ENCODE assay signal across 34 mouse cellular contexts in genomic region chr17:36253087-36253600, GRCm38 (mm10). TPM values are rescaled to one million over a fixed set of nuclear protein-coding genes. Genes with fewer than 3 reads are reported as not detected.
DNase-seq lines count a peak whose midpoint lies in the region; ATAC-seq and TF ChIP-seq lines count a peak whose summit lies in the region.
"Had no signal": no experiment of that assay in that cellular context is flagged by ENCODE, and none has a peak within 500 bp of the region (broad histone marks: within the 10 kb centered on the region; RNA-seq: fewer than 3 reads in every experiment).

No protein-coding gene starts in this region.

- H3K4me2 ChIP-seq in lung, embryonic 14.5 days = peak overlapping the region; percentile 67; the same call in 1 of the 2 replicates

- H3K27ac ChIP-seq in lung, embryonic 14.5 days (ENCODE audit: low read depth) = peak overlapping the region; percentile 55
- peak overlapping the region; percentile 73 for H3K27ac ChIP-seq in macrophage
- no peak overlapping the region for H3K27ac ChIP-seq in hindbrain, embryonic 10.5 days
- H3K27ac ChIP-seq: embryonic facial prominence, embryonic 12.5 days; hindbrain, postnatal 0 days; limb, embryonic 15.5 days; liver, embryonic 14.5 days; midbrain, embryonic 13.5 days; neural tube, embryonic 12.5 days; stomach, embryonic 15.5 days had no signal

- no peaks in the 10 kb centered on the region for H3K9me3 ChIP-seq in lung, embryonic 14.5 days (ENCODE audit: low read depth, low read length)
- H3K9me3 ChIP-seq in hindbrain, embryonic 10.5 days = no peaks in the 10 kb centered on the region
- H3K9me3 ChIP-seq: embryonic facial prominence, embryonic 12.5 days; heart, embryonic 12.5 days; limb, embryonic 15.5 days; midbrain, embryonic 13.5 days; neural tube, embryonic 12.5 days; stomach, embryonic 15.5 days had no signal

- no peak for ATAC-seq in lung, embryonic 14.5 days (ENCODE audit: insufficient read depth)
- ATAC-seq: midbrain, embryonic 13.5 days had no signal

- no peak overlapping the region for H3K9ac ChIP-seq in lung, embryonic 14.5 days
- H3K9ac ChIP-seq: embryonic facial prominence, embryonic 12.5 days; forebrain, postnatal 0 days; heart, embryonic 12.5 days; limb, embryonic 15.5 days; liver, embryonic 14.5 days; midbrain, embryonic 13.5 days; neural tube, embryonic 12.5 days; stomach, embryonic 15.5 days had no signal

- H3K4me3 ChIP-seq in lung, embryonic 14.5 days (ENCODE audit: low read depth, low read length) = no peak overlapping the region
- H3K4me3 ChIP-seq in lung, adult 2 months (replicated peaks; ENCODE audit: extremely low read depth, low read depth, low read length) = no peak overlapping the region
- H3K4me3 ChIP-seq in macrophage (ENCODE audit: inconsistent target) = no peak overlapping the region
- no peak overlapping the region for H3K4me3 ChIP-seq in hindbrain, embryonic 10.5 days
- H3K4me3 ChIP-seq: embryonic facial prominence, embryonic 12.5 days; limb, embryonic 15.5 days; midbrain, embryonic 13.5 days; neural tube, embryonic 12.5 days had no signal

- 34% methylated on average over 6 of the region's 6 CpGs for WGBS in lung, embryonic 14.5 days
- 23% methylated on average over 6 of the region's 6 CpGs for WGBS in lung, adult 2 months
- WGBS in macrophage (ENCODE audit: missing documents) = 41% methylated on average over 6 of the region's 6 CpGs
- WGBS in hindbrain, embryonic 10.5 days = 68% methylated on average over 6 of the region's 6 CpGs

- no peak for TF ChIP-seq POLR2A in lung, adult 2 months (IDR thresholded peaks at IDR 0.05; ENCODE audit: borderline replicate concordance, extremely low read depth, low read depth, low read length)

- DNase-seq in lung, embryonic 14.5 days = peak; percentile 68
- no peak for DNase-seq in lung, adult 2 months
- DNase-seq in 416B (ENCODE audit: low read depth) = peak; percentile 33
- DNase-seq in CD4-positive helper T cell, adult 2 months (ENCODE audit: low read depth, low spot score) = peak; percentile 15
- DNase-seq in right cerebral cortex, postnatal 36 days (ENCODE audit: low spot score in 2 of 2) = no peak
- no peak for DNase-seq in hindbrain, embryonic 10.5 days (ENCODE audit: low spot score)
- DNase-seq: adrenal gland, adult 2 months; cerebellum, adult 11 months; cerebellum, postnatal 25 days; forebrain, postnatal 0 days; gastrocnemius, postnatal 14 days; heart, adult 18-20 months; heart, postnatal 10 days; kidney, adult 8-10 months; left cerebral cortex, postnatal 4 days; retina, postnatal 1 day; right cerebral cortex, postnatal 25 days; thymus, adult 18-20 months; thymus, postnatal 36 days had no signal

- 0 out of 2 replicates have a peak, but pooled peaks cover 2% of the 10 kb centered on the region for H3K4me1 ChIP-seq in lung, embryonic 14.5 days (ENCODE audit: insufficient read depth)
- H3K4me1 ChIP-seq in lung, adult 2 months (ENCODE audit: control insufficient read depth, insufficient read depth, low read length) = no peaks in the 10 kb centered on the region; the same call in 1 of the 2 replicates
- peaks cover 26% of the 10 kb centered on the region for H3K4me1 ChIP-seq in hindbrain, embryonic 10.5 days (replicated peaks)

- H3K79me2 ChIP-seq in macrophage (ENCODE audit: inconsistent target) = peaks cover 10% of the 10 kb centered on the region; the same call in 1 of the 2 replicates

- H3K27me3 ChIP-seq in lung, embryonic 14.5 days (ENCODE audit: insufficient read depth, low read length) = peaks cover 13% of the 10 kb centered on the region; the same call in 1 of the 2 replicates
- peaks cover 45% of the 10 kb centered on the region for H3K27me3 ChIP-seq in hindbrain, embryonic 10.5 days (ENCODE audit: insufficient read depth, poor library complexity, severe bottlenecking)

- H3K36me3 ChIP-seq in lung, embryonic 14.5 days (ENCODE audit: insufficient read depth) = 0 out of 2 replicates have a peak, but pooled peaks cover 14% of the 10 kb centered on the region
- H3K36me3 ChIP-seq in macrophage (ENCODE audit: inconsistent target) = 0 out of 2 replicates have a peak, but pooled peaks cover 4% of the 10 kb centered on the region
- H3K36me3 ChIP-seq in hindbrain, embryonic 10.5 days = peaks cover 6% of the 10 kb centered on the region; the same call in 1 of the 2 replicates
- H3K36me3 ChIP-seq: heart, embryonic 12.5 days; neural tube, embryonic 12.5 days; stomach, embryonic 15.5 days had no signal

- no peak for TF ChIP-seq CTCF in lung, embryonic 14.5 days (IDR thresholded peaks at IDR 0.05; ENCODE audit: low read depth)
- no peak for TF ChIP-seq CTCF in lung, adult 2 months (IDR thresholded peaks at IDR 0.05; ENCODE audit: insufficient read depth, low read length)

RNA-seq across cellular contexts. Expression of gene Rpp21, which starts 4.7 kb away (rescaled TPM):
- polyA plus RNA-seq in lung, embryonic 14.5 days (2014; fragmentation: Nextera tagmentation; extraction: Ambion mirVana) = 188 and 195 TPM in 2 replicates
- polyA plus RNA-seq in lung, adult 2 months (2012; rRNA removed) = 67.6 and 80.1 TPM in 2 replicates
- total RNA-seq in macrophage (2018; cell fraction: chromatin; rRNA removed) = 10 to 100 TPM in 24 of 26 experiments, 1 to 10 TPM in 2; 7.8 to 67.7 (median 23.6) TPM
- 10 to 100 TPM; 19.1 to 41.4 (median 28.1) TPM for total RNA-seq in macrophage (2018; cell fraction: cytosol; rRNA removed)
- 10 to 100 TPM; 10.6 to 52.7 (median 33.4) TPM for total RNA-seq in macrophage (2018; cell fraction: nucleus; rRNA removed)
- 14.2 to 42.9 TPM (median 31.7 TPM) in 3 replicates for polyA plus RNA-seq in macrophage (2018)
- polyA plus RNA-seq in hindbrain, embryonic 10.5 days (2016; fragmentation: Nextera tagmentation; extraction: Ambion mirVana) = 98.6 and 110 TPM in 2 replicates

RNA-seq across cellular contexts. Expression of gene Trim39, which starts 18.9 kb away (rescaled TPM):
- polyA plus RNA-seq in lung, embryonic 14.5 days (2014; fragmentation: Nextera tagmentation; extraction: Ambion mirVana) = 15.8 and 15.9 TPM in 2 replicates
- 14.9 and 15.6 TPM in 2 replicates for polyA plus RNA-seq in lung, adult 2 months (2012; rRNA removed)
- total RNA-seq in macrophage (2018; cell fraction: chromatin; rRNA removed) = 10 to 100 TPM; 16.8 to 47.5 (median 35.2) TPM
- total RNA-seq in macrophage (2018; cell fraction: cytosol; rRNA removed) = 1 to 10 TPM; 1.8 to 7.7 (median 5.8) TPM
- 10 to 100 TPM; 17.3 to 43.8 (median 26.8) TPM for total RNA-seq in macrophage (2018; cell fraction: nucleus; rRNA removed)
- polyA plus RNA-seq in macrophage (2018) = 5.5 to 8.2 TPM (median 7.4 TPM) in 3 replicates
- polyA plus RNA-seq in hindbrain, embryonic 10.5 days (2016; fragmentation: Nextera tagmentation; extraction: Ambion mirVana) = 21.1 and 23.8 TPM in 2 replicates

RNA-seq across cellular contexts. Expression of gene H2-M10.2, which starts 33.1 kb away (rescaled TPM):
- 0.23 TPM in 1 of 2 replicates, not detected in the other for polyA plus RNA-seq in lung, embryonic 14.5 days (2014; fragmentation: Nextera tagmentation; extraction: Ambion mirVana)
- not detected in 2 replicates for polyA plus RNA-seq in lung, adult 2 months (2012; rRNA removed)
- not detected for total RNA-seq in macrophage (2018; cell fraction: chromatin; rRNA removed)
- not detected for total RNA-seq in macrophage (2018; cell fraction: cytosol; rRNA removed)
- total RNA-seq in macrophage (2018; cell fraction: nucleus; rRNA removed) = not detected
- polyA plus RNA-seq in macrophage (2018) = not detected in 3 replicates
- 0.20 and 0.22 TPM in 2 replicates for polyA plus RNA-seq in hindbrain, embryonic 10.5 days (2016; fragmentation: Nextera tagmentation; extraction: Ambion mirVana)
- total RNA-seq: adrenal gland, adult 2 months; adrenal gland, postnatal 4 days; forebrain, postnatal 0 days; gastrocnemius, postnatal 14 days; heart, adult 18-20 months; heart, postnatal 10 days; hindbrain, postnatal 0 days; layer of hippocampus, adult 18-20 months; layer of hippocampus, postnatal 14 days; left cerebral cortex, adult 8-10 months; left cerebral cortex, postnatal 4 days had no signal
- polyA plus RNA-seq: adrenal gland, adult 2 months; embryonic facial prominence, embryonic 12.5 days; forebrain, postnatal 0 days; heart, embryonic 12.5 days; hindbrain, embryonic 11.5 days; hindbrain, postnatal 0 days; limb, embryonic 15.5 days; liver, embryonic 14.5 days; neural tube, embryonic 12.5 days; spleen, adult 2 months; stomach, embryonic 15.5 days had no signal

Comparison
In these comparisons a context has a peak if more than half of its experiments do, and no peak if none do; other contexts are left out.
1. DNase-seq: peak in lung, embryonic 14.5 days (single experiment), 416B (single experiment) and CD4-positive helper T cell, adult 2 months (single experiment); none in lung, adult 2 months (single experiment), right cerebral cortex, postnatal 36 days (0 of 2) and hindbrain, embryonic 10.5 days (single experiment).